Mouse (Mus musculus) neural tube, embryonic 14.5 days (tissue): ENCODE data around the gene Tsnaxip1. TPM values are rescaled to one million over a fixed set of nuclear protein-coding genes. Genes with fewer than 3 reads are reported as not detected.
"Not testable (repeated sequence)": the region's sequence is repeated elsewhere in the genome, so short reads cannot be mapped to it uniquely, and the experiment has no call there.

Experiments used
- ATAC-seq: fragments of 200-750 bp; cut with Nextera tagmentation; 2 replicates; pipeline ENCODE4 v1.8.0; 2017; ENCODE audit warnings: low read depth, mild to moderate bottlenecking, moderate TSS enrichment, moderate library complexity
- H3K27ac ChIP-seq: fragments of 300-500 bp; sonication (generic); 2 replicates; pipeline ENCODE4 v1.5.1; 2014; ENCODE audit warnings: low read depth, mild to moderate bottlenecking, control low read depth, low read length, moderate library complexity, mixed read lengths
- H3K27me3 ChIP-seq: fragments of 300-500 bp; sonication (generic); 2 replicates; pipeline ENCODE4 v1.6.1; 2014; ENCODE audit warnings: low read length; ENCODE audit not compliant: control insufficient read depth, insufficient read depth
- H3K36me3 ChIP-seq: fragments of 300-500 bp; sonication (generic); 2 replicates; pipeline ENCODE4 v1.6.1; 2014; ENCODE audit warnings: low read length, mixed read lengths; ENCODE audit not compliant: control insufficient read depth, insufficient read depth
- H3K4me1 ChIP-seq: fragments of 300-500 bp; sonication (generic); 2 replicates; pipeline ENCODE4 v1.6.1; 2014; ENCODE audit warnings: low read length; ENCODE audit not compliant: control insufficient read depth, insufficient read depth
- H3K4me2 ChIP-seq: fragments of 300-500 bp; sonication (generic); 2 replicates; pipeline ENCODE4 v1.6.1; 2014; ENCODE audit warnings: mild to moderate bottlenecking, low read depth, low read length, control low read depth
- H3K4me3 ChIP-seq: fragments of 300-500 bp; sonication (generic); 2 replicates; pipeline ENCODE4 v1.5.1; 2014; ENCODE audit warnings: low read depth, low read length, control low read depth, mixed read lengths
- H3K9ac ChIP-seq: fragments of 300-500 bp; sonication (generic); replicated peaks from 2 replicates; pipeline ENCODE4 v1.6.1; 2014; ENCODE audit warnings: low read depth, mild to moderate bottlenecking, control low read depth, low read length, mixed read lengths
- H3K9me3 ChIP-seq: fragments of 300-500 bp; sonication (generic); 2 replicates; pipeline ENCODE4 v1.6.1; 2016; ENCODE audit warnings: low read length; ENCODE audit not compliant: control insufficient read depth
- WGBS: fragments of 180-500 bp; shearing (Covaris S2); extraction: QIAGEN DNeasy Blood & Tissue Kit; methylation state at CpG from one replicate; pipeline ENCODE4 v1.1.7; 2014; 5-methylcytosine and 5-hydroxymethylcytosine counted together
- polyA plus RNA-seq: library from polyadenylated mRNA; unstranded; fragments of >200 nt; fragmentation: Nextera tagmentation; extraction: Ambion mirVana; gene quantifications from 2 replicates; pipeline ENCODE4 v1.2.1, GENCODE M21; 2014

Tsnaxip1 gene
- polyA plus RNA-seq, 1 experiment from 2014 or later, result 0.28 TPM

DNA sequence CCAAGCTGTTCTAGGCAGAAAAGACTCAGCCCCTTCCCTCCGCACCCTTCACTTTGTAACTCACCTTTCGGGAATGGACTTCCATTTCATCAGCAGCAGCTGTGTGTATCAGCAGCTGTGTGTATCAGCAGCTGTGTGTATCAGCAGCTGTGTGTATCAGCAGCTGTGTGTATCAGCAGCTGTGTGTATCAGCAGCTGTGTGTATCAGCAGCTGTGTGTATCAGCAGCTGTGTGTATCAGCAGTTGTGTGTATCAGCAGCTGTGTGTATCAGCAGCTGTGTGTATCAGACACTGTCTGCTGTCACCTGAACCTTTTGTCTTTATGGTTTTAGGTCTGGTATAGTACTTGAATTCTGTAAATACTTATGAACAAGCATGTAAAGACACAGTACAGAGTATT, 6.2 kb downstream of the Tsnaxip1 start:
- not testable (repeated sequence) for H3K9me3 ChIP-seq, H3K4me3 ChIP-seq, H3K27me3 ChIP-seq, H3K9ac ChIP-seq, H3K4me1 ChIP-seq, H3K36me3 ChIP-seq, H3K27ac ChIP-seq, ATAC-seq, H3K4me2 ChIP-seq
- WGBS, result 80% methylated on average over 2 of the region's 2 CpGs

DNA sequence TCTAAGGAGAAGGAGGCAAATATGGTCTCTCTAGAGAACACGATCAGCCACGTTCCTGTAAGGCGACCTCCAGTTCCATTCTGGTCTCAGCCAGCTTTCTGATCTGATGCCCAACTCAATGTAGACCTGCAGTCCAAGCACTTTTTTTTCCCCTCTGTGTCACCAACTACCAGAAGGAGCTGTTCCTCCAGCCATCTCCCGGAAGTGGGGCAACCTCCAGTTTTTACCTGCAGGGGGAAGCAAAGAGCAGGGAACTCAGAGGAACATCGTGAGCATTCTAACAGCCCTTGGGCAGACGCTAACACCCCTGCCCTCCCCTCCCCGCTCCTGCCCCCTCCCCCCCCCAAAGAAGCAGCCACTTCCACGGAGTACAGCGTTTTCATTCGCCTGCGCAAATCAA, 7.8 kb downstream of the Tsnaxip1 start:
- no peak for ATAC-seq
- WGBS, result 31% methylated on average over 10 of the region's 11 CpGs
- Histone ChIP-seq H3K4me1 (no peaks in the 10 kb centered on the region), H3K9ac (no peak overlapping the region), H3K4me2 (no peak overlapping the region), H3K36me3 (no peaks in the 10 kb centered on the region), H3K9me3 (no peaks in the 10 kb centered on the region), H3K4me3 (no peak overlapping the region), H3K27ac (no peak overlapping the region), H3K27me3 (no peaks in the 10 kb centered on the region)

DNA sequence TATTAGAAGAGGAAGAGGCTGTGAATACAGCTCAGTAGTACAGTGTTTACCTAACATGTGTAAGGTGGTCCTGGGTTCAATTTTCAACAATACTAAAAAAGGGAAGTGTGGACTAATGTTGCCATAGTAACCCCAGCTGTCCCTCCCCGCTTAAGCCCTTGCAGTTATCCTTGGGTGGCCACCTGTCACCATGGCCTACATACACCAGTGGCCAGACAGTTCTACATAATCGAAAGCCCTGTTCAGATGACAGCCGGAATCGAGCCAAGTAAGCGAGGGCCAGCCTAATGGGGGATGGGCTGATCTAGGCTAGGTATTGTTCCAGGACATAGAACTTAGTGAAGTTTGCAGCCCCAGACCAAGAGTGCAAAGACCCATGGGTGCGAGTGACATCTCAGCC, 9.5 kb downstream of the Tsnaxip1 start:
- ATAC-seq, result no peak
- no peaks in the 10 kb centered on the region for H3K9me3 ChIP-seq
- H3K9ac ChIP-seq, result no peak overlapping the region
- no peak overlapping the region for H3K4me2 ChIP-seq
- no peaks in the 10 kb centered on the region for H3K27me3 ChIP-seq
- H3K4me1 ChIP-seq, result no peaks in the 10 kb centered on the region
- 91% methylated on average over 6 of the region's 6 CpGs for WGBS
- H3K27ac ChIP-seq, result no peak overlapping the region
- no peak overlapping the region for H3K4me3 ChIP-seq
- no peaks in the 10 kb centered on the region for H3K36me3 ChIP-seq

DNA sequence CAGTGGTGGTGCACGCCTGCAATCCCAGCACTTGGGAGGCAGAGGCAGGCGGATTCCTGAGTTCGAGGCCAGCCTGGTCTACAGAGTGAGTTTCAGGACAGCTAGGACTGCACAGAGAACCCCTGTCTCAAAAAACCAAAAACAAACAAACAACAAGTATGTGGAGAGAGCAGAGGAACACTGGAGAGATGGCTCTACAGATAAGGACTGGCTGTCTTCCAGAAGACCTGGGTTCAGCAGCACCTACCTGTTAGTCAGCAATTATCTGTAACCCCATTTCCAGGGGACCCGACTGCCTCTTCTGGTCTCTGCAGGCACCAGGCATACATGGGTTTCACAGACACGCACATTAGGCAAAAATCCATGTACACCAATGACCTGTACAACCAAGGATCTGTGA, 11.7 kb downstream of the Tsnaxip1 start:
- 93% methylated on average over 5 of the region's 5 CpGs for WGBS

DNA sequence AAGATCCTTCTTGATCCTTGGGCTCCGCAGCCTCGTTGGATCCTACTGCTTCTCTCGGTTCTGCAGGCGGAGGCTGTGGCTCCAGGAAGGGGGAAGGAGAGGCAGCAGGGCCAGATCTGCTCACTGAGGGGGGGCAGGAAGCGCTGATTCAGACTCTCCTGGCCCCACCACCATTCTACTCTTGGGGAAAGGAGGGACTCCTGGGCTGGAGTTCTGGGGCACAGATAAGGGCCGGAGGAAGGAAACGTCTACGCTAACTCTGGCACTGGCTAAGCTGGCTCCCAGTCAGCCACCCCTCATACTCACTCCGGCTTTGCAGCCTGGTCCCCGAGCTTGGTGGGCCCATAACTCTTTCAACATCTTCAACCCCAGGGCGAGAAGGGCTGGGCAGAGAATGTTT, 19.1 kb downstream of the Tsnaxip1 start:
- Histone ChIP-seq H3K27ac (no peak overlapping the region), H3K4me2 (no peak overlapping the region), H3K4me3 (no peak overlapping the region), H3K27me3 (no peaks in the 10 kb centered on the region), H3K4me1 (peaks cover 5% of the 10 kb centered on the region; the same call in 1 of the 2 replicates), H3K36me3 (peaks cover 41% of the 10 kb centered on the region), H3K9ac (no peak overlapping the region), H3K9me3 (no peaks in the 10 kb centered on the region)
- no peak for ATAC-seq
- WGBS, result 94% methylated on average over 11 of the region's 11 CpGs

More for the DNA sequence above, 11.7 kb downstream of the Tsnaxip1 start:
- H3K36me3 ChIP-seq, result peaks cover 5% of the 10 kb centered on the region; the same call in 1 of the 2 replicates
- H3K4me2 ChIP-seq, result no peak overlapping the region
- H3K4me3 ChIP-seq, result no peak overlapping the region
- H3K4me1 ChIP-seq, result no peaks in the 10 kb centered on the region
- H3K9ac ChIP-seq, result no peak overlapping the region
- H3K9me3 ChIP-seq, result no peaks in the 10 kb centered on the region
- no peaks in the 10 kb centered on the region for H3K27me3 ChIP-seq
- H3K27ac ChIP-seq, result no peak overlapping the region
- no peak for ATAC-seq

DNA sequence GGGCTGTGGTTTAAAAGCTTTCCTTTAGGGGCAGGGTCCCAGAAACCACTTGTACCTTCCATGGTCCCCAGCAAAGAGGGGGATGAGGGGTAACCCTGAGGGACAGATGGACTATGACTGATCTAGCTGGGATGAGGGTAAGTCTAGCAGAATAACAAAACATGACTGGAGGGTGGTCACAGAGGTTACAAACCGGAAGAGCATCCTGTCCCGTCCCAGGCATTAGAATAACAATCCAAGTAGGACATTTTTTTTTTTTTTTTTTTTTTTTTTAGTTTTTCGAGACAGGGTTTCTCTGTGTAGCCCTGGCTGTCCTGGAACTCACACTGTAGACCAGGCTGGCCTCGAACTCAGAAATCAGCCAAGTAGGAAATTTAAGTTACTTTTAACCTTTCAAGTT, 22.5 kb downstream of the Tsnaxip1 start:
- Histone ChIP-seq H3K9ac (no peak overlapping the region), H3K4me3 (no peak overlapping the region), H3K4me1 (peaks cover 8% of the 10 kb centered on the region; the same call in 1 of the 2 replicates), H3K27ac (no peak overlapping the region), H3K27me3 (no peaks in the 10 kb centered on the region), H3K4me2 (no peak overlapping the region), H3K9me3 (no peaks in the 10 kb centered on the region), H3K36me3 (peaks cover 28% of the 10 kb centered on the region)
- ATAC-seq, result no peak
- WGBS, result 88% methylated on average over 4 of the region's 4 CpGs

DNA sequence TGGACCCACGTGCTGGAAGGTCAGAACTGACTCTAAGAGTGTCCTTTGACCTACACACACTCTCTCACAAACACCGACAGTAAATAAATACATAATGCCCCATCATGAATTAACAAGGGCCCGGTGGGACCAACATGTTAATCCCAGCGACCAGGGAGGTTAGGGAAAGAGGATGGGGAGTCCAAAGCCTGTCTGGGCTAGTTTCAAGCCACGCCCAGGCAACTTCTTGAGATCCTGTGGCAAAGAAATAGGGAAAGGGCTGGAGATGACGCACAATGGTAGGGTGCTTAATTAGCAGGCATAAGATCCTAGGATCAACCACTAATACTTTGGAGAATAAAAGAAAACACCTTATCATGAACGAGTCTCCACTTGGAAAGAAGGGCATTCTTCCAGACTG, 23.1 kb downstream of the Tsnaxip1 start:
- Histone ChIP-seq H3K4me2 (peak overlapping the region; percentile 27; the same call in 1 of the 2 replicates), H3K27me3 (no peaks in the 10 kb centered on the region), H3K4me3 (no peak overlapping the region), H3K4me1 (peaks cover 8% of the 10 kb centered on the region; the same call in 1 of the 2 replicates), H3K27ac (no peak overlapping the region), H3K9ac (no peak overlapping the region), H3K36me3 (peaks cover 24% of the 10 kb centered on the region), H3K9me3 (no peaks in the 10 kb centered on the region)
- 82% methylated on average over 7 of the region's 7 CpGs for WGBS
- no peak for ATAC-seq

DNA sequence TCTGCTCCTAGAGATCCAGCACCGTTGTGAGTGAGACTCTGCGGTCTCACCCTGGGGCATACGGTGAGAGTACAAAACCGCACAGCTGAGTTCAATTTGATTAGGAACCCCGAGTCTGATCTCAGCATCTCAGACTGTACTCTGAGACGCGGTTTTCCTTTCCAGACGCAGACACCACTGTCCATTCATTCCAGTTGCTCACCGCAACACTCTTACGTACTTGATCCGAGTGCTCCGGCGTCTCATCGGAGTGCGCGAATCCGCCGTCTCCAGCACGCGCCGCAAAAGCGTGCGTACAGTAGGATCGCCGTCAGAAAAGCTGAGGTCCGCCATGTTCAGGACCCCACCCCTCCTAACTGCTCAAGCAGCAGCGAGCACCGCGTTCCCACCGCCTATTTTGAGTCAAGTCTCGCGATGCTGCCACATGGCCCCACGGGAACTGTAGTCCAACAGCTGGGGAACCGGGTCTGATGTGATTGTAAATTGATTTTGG, 24.2 kb downstream of the Tsnaxip1 start:
- H3K36me3 ChIP-seq, result peaks cover 19% of the 10 kb centered on the region
- no peaks in the 10 kb centered on the region for H3K9me3 ChIP-seq
- H3K27ac ChIP-seq, result peak overlapping the region; percentile 67
- H3K4me2 ChIP-seq, result peak overlapping the region; percentile 84
- peak; percentile 83 for ATAC-seq
- peaks cover 18% of the 10 kb centered on the region for H3K4me1 ChIP-seq
- no peaks in the 10 kb centered on the region for H3K27me3 ChIP-seq
- peak overlapping the region; percentile 68 for H3K4me3 ChIP-seq
- WGBS, result under 1% methylated on average over 34 of the region's 34 CpGs
- H3K9ac ChIP-seq, result peak overlapping the region; percentile 65

DNA sequence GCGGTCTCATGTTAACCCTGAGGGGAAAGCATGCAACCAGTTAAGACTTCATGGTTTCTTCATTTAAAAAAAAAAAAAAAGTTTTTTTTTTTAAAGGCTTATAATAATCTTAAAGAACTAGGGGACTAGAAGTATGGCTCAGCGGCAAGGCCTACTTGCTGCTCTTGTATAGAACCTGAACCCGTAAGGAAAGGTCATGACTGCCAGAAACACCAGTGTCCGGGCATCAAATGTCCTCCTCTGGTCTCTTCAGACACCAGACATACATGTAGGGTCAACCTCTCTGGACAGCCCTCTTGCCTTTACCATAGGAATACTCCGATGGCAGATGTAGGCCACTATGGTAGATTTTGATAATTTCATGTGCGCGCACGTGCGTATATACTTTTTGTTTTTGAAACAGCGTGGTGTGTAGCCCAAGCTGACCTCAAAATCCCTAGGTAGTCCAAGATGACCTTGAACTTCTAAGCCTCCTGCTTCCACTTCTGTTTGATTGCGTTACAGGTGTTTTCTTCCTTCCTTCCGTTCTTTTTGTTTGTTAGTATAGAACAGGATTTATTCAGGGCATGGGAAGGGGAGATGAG, 24.7 kb downstream of the Tsnaxip1 start:
- no peak for ATAC-seq
- Histone ChIP-seq H3K36me3 (peaks cover 15% of the 10 kb centered on the region), H3K4me3 (peak overlapping the region; percentile 68), H3K4me2 (no peak overlapping the region), H3K27me3 (no peaks in the 10 kb centered on the region), H3K4me1 (peaks cover 23% of the 10 kb centered on the region), H3K9ac (no peak overlapping the region), H3K27ac (no peak overlapping the region), H3K9me3 (no peaks in the 10 kb centered on the region)
- 85% methylated on average over 12 of the region's 12 CpGs for WGBS
